In genomic region chr19:43615074-43615445, GRCm38 (mm10) we compare ENCODE assay signal across 9 mouse cellular contexts. TPM values are rescaled to one million over a fixed set of nuclear protein-coding genes. Genes with fewer than 3 reads are reported as not detected.
DNase-seq lines count a peak whose midpoint lies in the region; ATAC-seq and TF ChIP-seq lines count a peak whose summit lies in the region.
"Had no signal": no experiment of that assay in that cellular context is flagged by ENCODE, and none has a peak within 500 bp of the region (broad histone marks: within the 10 kb centered on the region; RNA-seq: fewer than 3 reads in every experiment).

No protein-coding gene starts in this region.

- peaks cover 3% of the 10 kb centered on the region; the same call in 1 of the 2 replicates for H3K4me1 ChIP-seq in kidney, postnatal 0 days (replicated peaks; ENCODE audit: insufficient read depth, low read length)
- H3K4me1 ChIP-seq in embryonic facial prominence, embryonic 14.5 days (ENCODE audit: control insufficient read depth, insufficient read depth, low read length), result 0 out of 2 replicates have a peak, but pooled peaks cover 3% of the 10 kb centered on the region
- peaks cover 27% of the 10 kb centered on the region for H3K4me1 ChIP-seq in intestine, embryonic 15.5 days (replicated peaks)
- peaks cover 39% of the 10 kb centered on the region for H3K4me1 ChIP-seq in neural tube, embryonic 12.5 days

- H3K27me3 ChIP-seq in kidney, postnatal 0 days (ENCODE audit: insufficient read depth, low read length), result peaks cover 94% of the 10 kb centered on the region
- H3K27me3 ChIP-seq in embryonic facial prominence, embryonic 14.5 days (replicated peaks; ENCODE audit: control insufficient read depth, insufficient read depth, low read length), result peaks cover 99% of the 10 kb centered on the region
- peaks cover 46% of the 10 kb centered on the region for H3K27me3 ChIP-seq in intestine, embryonic 15.5 days (replicated peaks)
- H3K27me3 ChIP-seq in neural tube, embryonic 12.5 days (replicated peaks), result peaks cover 98% of the 10 kb centered on the region

- DNase-seq in kidney, postnatal 0 days (ENCODE audit: low spot score), result no peak
- no peak for DNase-seq in kidney, adult 11 months
- DNase-seq in embryonic facial prominence, embryonic 14.5 days (ENCODE audit: low spot score), result no peak
- no peak for DNase-seq in thymus, postnatal 14 days
- no peak for DNase-seq in adrenal gland, adult 18-20 months (ENCODE audit: low spot score in 2 of 2)
- DNase-seq in gastrocnemius, adult 18-20 months (ENCODE audit: low spot score), result no peak

- peak overlapping the region; percentile 13; the same call in 1 of the 2 replicates for H3K4me3 ChIP-seq in kidney, postnatal 0 days (replicated peaks; ENCODE audit: low read depth, low read length)
- peak overlapping the region; percentile 34 for H3K4me3 ChIP-seq in embryonic facial prominence, embryonic 14.5 days (ENCODE audit: low read depth, low read length)
- H3K4me3 ChIP-seq in intestine, embryonic 15.5 days (replicated peaks), result peak overlapping the region; percentile 52
- peak overlapping the region; percentile 26 for H3K4me3 ChIP-seq in neural tube, embryonic 12.5 days

- peak overlapping the region; percentile 42; the same call in 1 of the 2 replicates for H3K4me2 ChIP-seq in kidney, postnatal 0 days (ENCODE audit: low read length)
- H3K4me2 ChIP-seq in embryonic facial prominence, embryonic 14.5 days (ENCODE audit: low read depth, low read length), result peak overlapping the region; percentile 50
- H3K4me2 ChIP-seq in intestine, embryonic 15.5 days (replicated peaks), result peak overlapping the region; percentile 85
- peak overlapping the region; percentile 59 for H3K4me2 ChIP-seq in neural tube, embryonic 12.5 days (replicated peaks)

- no peaks in the 10 kb centered on the region for H3K9me3 ChIP-seq in kidney, postnatal 0 days (replicated peaks; ENCODE audit: low read length)
- H3K9me3 ChIP-seq in embryonic facial prominence, embryonic 14.5 days (ENCODE audit: control insufficient read depth, low read length), result no peaks in the 10 kb centered on the region
- no peaks in the 10 kb centered on the region for H3K9me3 ChIP-seq in intestine, embryonic 15.5 days
- no peaks in the 10 kb centered on the region for H3K9me3 ChIP-seq in neural tube, embryonic 12.5 days

- WGBS in kidney, postnatal 0 days, result under 1% methylated on average over 20 of the region's 20 CpGs
- under 1% methylated on average over 20 of the region's 20 CpGs for WGBS in embryonic facial prominence, embryonic 14.5 days
- 0% methylated on average over 20 of the region's 20 CpGs for WGBS in intestine, embryonic 15.5 days
- WGBS in neural tube, embryonic 12.5 days, result under 1% methylated on average over 20 of the region's 20 CpGs

- no peak for TF ChIP-seq CTCF in kidney, postnatal 0 days (IDR thresholded peaks at IDR 0.05; ENCODE audit: low read depth)

- ATAC-seq in kidney, postnatal 0 days (replicated peaks; ENCODE audit: low FRiP score, low read depth), result no peak
- no peak for ATAC-seq in embryonic facial prominence, embryonic 14.5 days (ENCODE audit: low read depth)
- no peak for ATAC-seq in intestine, embryonic 15.5 days
- 0 out of 2 replicates have a peak, but pooled peaks have one; percentile 3 for ATAC-seq in neural tube, embryonic 12.5 days (ENCODE audit: low FRiP score, low read depth)

- H3K9ac ChIP-seq in kidney, postnatal 0 days (ENCODE audit: low read depth, low read length), result no peak overlapping the region
- H3K9ac ChIP-seq in embryonic facial prominence, embryonic 14.5 days (ENCODE audit: low read depth, low read length), result 0 out of 2 replicates have a peak overlapping the region, but pooled peaks have one; percentile 27
- peak overlapping the region; percentile 62 for H3K9ac ChIP-seq in intestine, embryonic 15.5 days
- H3K9ac ChIP-seq in neural tube, embryonic 12.5 days, result no peak overlapping the region

- H3K36me3 ChIP-seq in kidney, postnatal 0 days (ENCODE audit: insufficient read depth, low read length), result no peaks in the 10 kb centered on the region
- H3K36me3 ChIP-seq in embryonic facial prominence, embryonic 14.5 days (ENCODE audit: control insufficient read depth, insufficient read depth, low read length), result no peaks in the 10 kb centered on the region
- no peaks in the 10 kb centered on the region for H3K36me3 ChIP-seq in intestine, embryonic 15.5 days
- no peaks in the 10 kb centered on the region for H3K36me3 ChIP-seq in neural tube, embryonic 12.5 days

- H3K27ac ChIP-seq in kidney, postnatal 0 days, result no peak overlapping the region
- H3K27ac ChIP-seq in embryonic facial prominence, embryonic 14.5 days (replicated peaks; ENCODE audit: low read depth, low read length), result no peak overlapping the region
- H3K27ac ChIP-seq in intestine, embryonic 15.5 days, result peak overlapping the region; percentile 32; the same call in 1 of the 2 replicates
- no peak overlapping the region for H3K27ac ChIP-seq in neural tube, embryonic 12.5 days

RNA-seq across cellular contexts. Expression of gene Nkx2-3, which starts 2.9 kb away (rescaled TPM):
- polyA plus RNA-seq in kidney, postnatal 0 days (2015; fragmentation: Nextera tagmentation; extraction: Ambion mirVana), result not detected in 2 replicates
- 2.0 and 2.4 TPM in 2 replicates for polyA plus RNA-seq in embryonic facial prominence, embryonic 14.5 days (2014; fragmentation: Nextera tagmentation; extraction: Ambion mirVana)
- polyA plus RNA-seq in intestine, embryonic 15.5 days (2015; fragmentation: Nextera tagmentation; extraction: Ambion mirVana), result 80.9 and 88.1 TPM in 2 replicates
- not detected in 2 replicates for polyA plus RNA-seq in neural tube, embryonic 12.5 days (2016; fragmentation: Nextera tagmentation; extraction: Ambion mirVana)
- total RNA-seq in adrenal gland, adult 18-20 months (2021), result not detected
- not detected for total RNA-seq in gastrocnemius, adult 18-20 months (2021)
- total RNA-seq: MEL had no signal

RNA-seq across cellular contexts. Expression of gene Slc25a28, which starts 59.6 kb away (rescaled TPM):
- polyA plus RNA-seq in kidney, postnatal 0 days (2015; fragmentation: Nextera tagmentation; extraction: Ambion mirVana), result 13.5 and 17.1 TPM in 2 replicates
- polyA plus RNA-seq in embryonic facial prominence, embryonic 14.5 days (2014; fragmentation: Nextera tagmentation; extraction: Ambion mirVana), result 12.1 and 14.2 TPM in 2 replicates
- polyA plus RNA-seq in intestine, embryonic 15.5 days (2015; fragmentation: Nextera tagmentation; extraction: Ambion mirVana), result 19.1 and 19.9 TPM in 2 replicates
- 15.7 and 17.4 TPM in 2 replicates for polyA plus RNA-seq in neural tube, embryonic 12.5 days (2016; fragmentation: Nextera tagmentation; extraction: Ambion mirVana)
- total RNA-seq in adrenal gland, adult 18-20 months (2021), result 10 to 100 TPM; 57.5 to 78.5 TPM
- 10 to 100 TPM; 26.2 to 34.0 TPM for total RNA-seq in gastrocnemius, adult 18-20 months (2021)

Comparison
In these comparisons a context has a peak if more than half of its experiments do, and no peak if none do; other contexts are left out.
1. H3K9ac ChIP-seq: peak in embryonic facial prominence, embryonic 14.5 days (single experiment) and intestine, embryonic 15.5 days (single experiment); none in kidney, postnatal 0 days (single experiment) and neural tube, embryonic 12.5 days (single experiment).
2. RNA of gene Nkx2-3, which starts 2.9 kb away (polyA plus RNA-seq): 80.9 to 88.1 TPM in intestine, embryonic 15.5 days; 2.0 to 2.4 TPM in embryonic facial prominence, embryonic 14.5 days, not detected in neural tube, embryonic 12.5 days and not detected in kidney, postnatal 0 days; every median in the first group is over 10 times any median in the second.
3. Peak in every context shown above with its lines, with median percentiles within 50 percentile points of each other: H3K4me2 ChIP-seq and H3K4me3 ChIP-seq.